Mouse (Mus musculus) liver, embryonic 14.5 days (tissue): Measurements from ENCODE around the gene Morc1. TPM values are rescaled to one million over a fixed set of nuclear protein-coding genes. Genes with fewer than 3 reads are reported as not detected.

Experiments used
- ATAC-seq: fragments of 200-750 bp; cut with Nextera tagmentation; 2 replicates; pipeline ENCODE4 v1.8.0; 2017; ENCODE audit warnings: moderate number of reproducible peaks, mild to moderate bottlenecking, moderate library complexity; ENCODE audit not compliant: insufficient read depth
- DNase-seq, 3 experiments: peaks; one replicate each; pipeline ENCODE4 v3.0.0-alpha.2; 2012 to 2013; ENCODE audit warnings: low read depth in 3 of 3, low spot score in 3 of 3
- H3K27ac ChIP-seq: fragments of 300-500 bp; sonication (generic); 2 replicates; pipeline ENCODE4 v1.5.1; 2014; ENCODE audit warnings: moderate library complexity, mild to moderate bottlenecking, control low read depth, inconsistent platforms
- H3K27me3 ChIP-seq: fragments of 300-500 bp; sonication (generic); 2 replicates; pipeline ENCODE4 v1.6.1; 2014; ENCODE audit warnings: mild to moderate bottlenecking, low read length, moderate library complexity; ENCODE audit not compliant: control insufficient read depth, insufficient read depth
- H3K36me3 ChIP-seq: fragments of 300-500 bp; sonication (generic); replicated peaks from 2 replicates; pipeline ENCODE4 v1.6.1; 2014; ENCODE audit warnings: low read depth; ENCODE audit not compliant: control insufficient read depth, insufficient read depth
- H3K4me1 ChIP-seq, 2 experiments: fragments of 200-500 bp in 1 of 2; fragments of 300-500 bp in 1 of 2; sonication (generic) in 1 of 2; replicated peaks; 2 replicates each; pipeline ENCODE4 v1.6.1; 2012 to 2014; ENCODE audit warnings: antibody characterized with exemption in 1 of 2, inconsistent platforms in 1 of 2, low read length in 1 of 2; ENCODE audit not compliant: control insufficient read depth in 2 of 2, insufficient read depth in 2 of 2
- H3K4me2 ChIP-seq: fragments of 300-500 bp; sonication (generic); 2 replicates; pipeline ENCODE4 v1.6.1; 2014; ENCODE audit warnings: low read depth, mild to moderate bottlenecking, control low read depth, moderate library complexity
- H3K4me3 ChIP-seq, 2 experiments: fragments of 200-500 bp in 1 of 2; fragments of 300-500 bp in 1 of 2; sonication (generic) in 1 of 2; 2 replicates each; pipeline ENCODE4 v1.5.1; 2012 to 2014; ENCODE audit warnings: low read depth in 2 of 2, low read length in 2 of 2, mild to moderate bottlenecking in 2 of 2, control low read depth in 1 of 2, inconsistent platforms in 1 of 2, moderate library complexity in 1 of 2; ENCODE audit not compliant: insufficient read depth in 1 of 2
- H3K9ac ChIP-seq: fragments of 300-500 bp; sonication (generic); replicated peaks from 2 replicates; pipeline ENCODE4 v1.6.1; 2014; ENCODE audit warnings: mild to moderate bottlenecking, control low read depth, moderate library complexity
- H3K9me3 ChIP-seq: fragments of 300-500 bp; sonication (generic); 2 replicates; pipeline ENCODE4 v1.6.1; 2016; ENCODE audit warnings: low read length, mixed read lengths; ENCODE audit not compliant: control insufficient read depth
- CTCF ChIP-seq: IDR thresholded peaks from 2 replicates; pipeline ENCODE4 v1.5.1; 2016; ENCODE audit warnings: antibody characterized with exemption, low read depth, control low read depth
- EP300 ChIP-seq: IDR thresholded peaks from 2 replicates; pipeline ENCODE4 v1.6.1; 2016; ENCODE audit warnings: antibody characterized with exemption, low read depth
- WGBS: fragments of 180-500 bp; shearing (Covaris S2); extraction: QIAGEN DNeasy Blood & Tissue Kit; methylation state at CpG from one replicate; pipeline ENCODE4 v1.1.7; 2014; ENCODE audit not compliant: insufficient replicate concordance; 5-methylcytosine and 5-hydroxymethylcytosine counted together
- polyA plus RNA-seq, 2 experiments: library from polyadenylated mRNA; depleted of rRNA in 1 of 2; stranded (reverse) in 1 of 2; unstranded in 1 of 2; fragments of >200 nt; fragmentation: Nextera tagmentation in 1 of 2; extraction: Ambion mirVana in 1 of 2; gene quantifications; 2 replicates each; pipeline versions ENCODE4 v1.2.1 to v1.2.3; 2012 to 2014

The Morc1 gene
- polyA plus RNA-seq, 2 experiments, result not detected

DNA sequence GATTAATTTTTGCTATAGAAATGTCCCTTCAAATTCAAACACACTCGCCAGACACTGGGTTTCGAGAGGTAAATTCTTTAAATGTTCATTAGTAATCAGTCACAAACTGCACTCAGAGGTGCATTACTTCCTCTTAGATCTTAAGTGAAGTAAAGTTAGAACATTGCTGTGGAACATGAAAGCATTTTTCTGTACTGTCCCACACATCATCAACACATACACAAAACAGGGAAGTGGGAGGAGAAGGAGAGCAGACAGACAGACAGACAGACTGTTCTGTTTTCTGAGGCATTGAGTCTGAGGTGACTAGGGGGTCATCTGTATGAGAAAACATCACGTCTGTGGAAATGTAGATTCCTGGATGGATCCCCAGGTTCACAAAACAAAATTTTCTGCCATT is 143.5 kb downstream of the Morc1 start:
- H3K9ac ChIP-seq, result no peak overlapping the region
- no peaks in the 10 kb centered on the region for H3K9me3 ChIP-seq
- 42% methylated on average over 3 of the region's 3 CpGs for WGBS
- TF ChIP-seq EP300, result no peak
- no peaks in the 10 kb centered on the region for H3K36me3 ChIP-seq
- no peak for ATAC-seq
- H3K4me1 ChIP-seq, result no peaks in the 10 kb centered on the region
- DNase-seq, result no peak
- H3K27me3 ChIP-seq, result no peaks in the 10 kb centered on the region
- H3K4me2 ChIP-seq, result no peak overlapping the region
- no peak overlapping the region for H3K4me3 ChIP-seq
- H3K27ac ChIP-seq, result no peak overlapping the region

DNA sequence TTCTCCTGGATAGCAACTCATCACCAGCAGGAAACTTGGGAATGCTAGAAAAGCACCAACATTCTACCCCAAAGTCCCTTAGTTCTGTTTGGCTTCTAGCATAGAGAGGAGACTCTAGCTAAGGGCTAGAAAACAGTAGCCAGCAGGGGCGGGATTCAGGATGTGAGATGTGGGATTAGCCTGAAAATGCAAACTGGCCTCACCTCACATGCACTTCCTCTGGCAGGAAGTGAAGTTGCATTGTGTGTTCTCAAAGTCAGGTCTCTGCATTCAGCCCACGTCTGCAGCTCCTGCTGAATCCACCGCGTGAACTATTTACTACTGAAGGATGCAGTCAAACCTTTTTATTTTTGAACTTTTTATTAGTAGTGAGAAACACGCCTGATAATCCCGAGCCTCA is 154.3 kb downstream of the Morc1 start:
- WGBS, result 23% methylated on average over 6 of the region's 6 CpGs
- ATAC-seq (no peak), DNase-seq (no peak)
- no peak overlapping the region for H3K9ac ChIP-seq
- H3K4me1 ChIP-seq, result no peaks in the 10 kb centered on the region
- H3K4me3 ChIP-seq, result no peak overlapping the region
- no peaks in the 10 kb centered on the region for H3K36me3 ChIP-seq
- no peak overlapping the region for H3K27ac ChIP-seq
- H3K27me3 ChIP-seq, result no peaks in the 10 kb centered on the region
- TF ChIP-seq CTCF, result no peak
- TF ChIP-seq EP300, result no peak
- no peak overlapping the region for H3K4me2 ChIP-seq
- no peaks in the 10 kb centered on the region for H3K9me3 ChIP-seq

DNA sequence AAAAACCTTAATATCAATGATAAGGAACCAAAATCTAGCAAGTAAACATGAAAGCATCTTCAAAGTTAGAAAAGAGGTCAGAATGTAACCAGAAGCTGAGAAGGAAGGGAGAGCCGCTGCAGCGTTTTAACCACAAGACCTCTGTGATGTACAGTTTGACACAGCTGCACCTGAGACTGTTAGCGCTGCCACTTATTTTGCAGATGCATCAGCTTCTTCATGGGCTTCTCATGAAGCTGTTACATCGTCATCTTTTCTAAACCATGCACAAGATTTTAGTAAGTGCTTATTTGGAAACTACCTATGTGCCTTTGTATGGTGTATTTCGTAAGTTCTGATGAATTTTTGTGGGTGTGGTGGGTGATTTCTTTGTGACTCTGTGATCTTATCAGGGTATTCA is 163.4 kb downstream of the Morc1 start:
- no peak overlapping the region for H3K9ac ChIP-seq
- H3K27me3 ChIP-seq, result no peaks in the 10 kb centered on the region
- no peak overlapping the region for H3K4me3 ChIP-seq
- H3K4me1 ChIP-seq, result no peaks in the 10 kb centered on the region
- H3K36me3 ChIP-seq, result no peaks in the 10 kb centered on the region
- ATAC-seq (no peak), DNase-seq (no peak)
- 64% methylated on average over 5 of the region's 5 CpGs for WGBS
- no peak overlapping the region for H3K27ac ChIP-seq
- no peaks in the 10 kb centered on the region for H3K9me3 ChIP-seq
- no peak overlapping the region for H3K4me2 ChIP-seq
- TF ChIP-seq EP300, result no peak
- no peak for TF ChIP-seq CTCF

DNA sequence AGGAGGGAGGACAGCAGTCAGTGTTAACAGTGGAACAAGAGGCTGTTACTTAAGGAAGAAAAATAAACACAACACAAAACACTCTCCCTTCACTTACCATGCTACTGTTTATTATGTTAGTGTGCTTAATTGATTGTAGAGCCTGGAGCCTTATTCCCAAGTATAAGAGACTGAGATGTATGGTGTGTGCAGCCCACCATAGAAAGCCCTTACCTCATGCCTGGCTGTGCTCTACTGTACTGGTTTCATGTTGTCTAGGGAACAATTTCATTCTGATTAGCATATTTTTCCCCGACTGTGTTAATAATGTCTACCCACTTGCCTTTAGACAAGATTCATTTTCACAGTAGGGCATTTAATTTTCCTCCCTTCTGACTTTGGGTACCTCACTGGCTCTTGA is 164.2 kb downstream of the Morc1 start:
- WGBS, result 58% methylated on average over 1 of the region's 1 CpGs
- no peaks in the 10 kb centered on the region for H3K36me3 ChIP-seq
- TF ChIP-seq EP300 (no peak), CTCF (no peak)

DNA sequence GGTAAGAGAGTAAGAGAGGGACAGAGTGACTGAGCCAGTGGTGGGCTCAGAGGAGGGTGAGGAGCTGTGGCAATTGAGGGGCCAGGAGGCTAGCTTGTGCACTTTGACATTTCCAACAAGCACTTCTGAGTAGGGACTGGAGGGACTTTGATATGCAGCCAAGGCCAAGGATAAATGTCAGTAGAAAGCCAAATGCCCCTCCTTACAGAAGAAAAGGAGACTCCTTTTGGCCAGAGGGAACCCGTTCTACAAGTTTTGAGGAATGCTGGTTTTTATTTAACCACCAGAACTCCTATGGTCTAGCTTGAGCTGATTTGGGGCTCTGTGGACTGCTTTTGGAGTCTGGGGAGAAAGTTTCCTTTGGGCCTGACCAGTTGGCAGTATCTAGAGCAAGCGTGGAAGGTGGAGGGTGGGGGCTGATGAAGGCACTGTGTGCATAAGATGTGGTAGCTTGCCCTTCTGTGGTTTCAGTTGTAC is 172.7 kb downstream of the Morc1 start:
- no peak for TF ChIP-seq CTCF
- no peak for TF ChIP-seq EP300
- DNase-seq, result no peak
- Histone ChIP-seq H3K27me3 (no peaks in the 10 kb centered on the region), H3K27ac (no peak overlapping the region), H3K4me1 (no peaks in the 10 kb centered on the region), H3K36me3 (no peaks in the 10 kb centered on the region), H3K4me2 (no peak overlapping the region), H3K9ac (no peak overlapping the region), H3K9me3 (no peaks in the 10 kb centered on the region), H3K4me3 (no peak overlapping the region)
- 65% methylated on average over 2 of the region's 2 CpGs for WGBS
- ATAC-seq, result no peak

More for the DNA sequence above, 164.2 kb downstream of the Morc1 start:
- H3K9me3 ChIP-seq, result no peaks in the 10 kb centered on the region
- H3K4me3 ChIP-seq, result no peak overlapping the region
- no peak overlapping the region for H3K27ac ChIP-seq
- no peak overlapping the region for H3K4me2 ChIP-seq
- ATAC-seq, result no peak
- H3K27me3 ChIP-seq, result no peaks in the 10 kb centered on the region
- no peak for DNase-seq
- H3K9ac ChIP-seq, result no peak overlapping the region
- no peaks in the 10 kb centered on the region for H3K4me1 ChIP-seq
